Mouse (Mus musculus): ENCODE results near the gene Cracr2b. TPM values are rescaled to one million over a fixed set of nuclear protein-coding genes. Genes with fewer than 3 reads are reported as not detected.

Gene Cracr2b
- polyA plus RNA-seq, 1 experiment from 2014 or later = 4.8 TPM

GRCm38 (mm10) chr7:141438201-141438968, 22.5 kb upstream of the Cracr2b start:
- Histone ChIP-seq H3K4me2 (ENCODE audit: low read depth, low read length) (no peak overlapping the region), H3K4me1 (ENCODE audit: control insufficient read depth, low read depth, low read length) (peaks cover 70% of the 10 kb centered on the region), H3K27me3 (ENCODE audit: control insufficient read depth, insufficient read depth, low read depth, low read length) (no peaks in the 10 kb centered on the region), H3K36me3 (ENCODE audit: control insufficient read depth, insufficient read depth) (peaks cover 30% of the 10 kb centered on the region), H3K9ac (ENCODE audit: low read depth, low read length) (no peak overlapping the region), H3K4me3 (ENCODE audit: low read depth, low read length) (no peak overlapping the region), H3K9me3 (replicated peaks; ENCODE audit: control insufficient read depth, low read length) (no peaks in the 10 kb centered on the region), H3K27ac (ENCODE audit: low read length) (no peak overlapping the region)
- no peak for ATAC-seq (ENCODE audit: low read depth)
- 87% methylated on average over 12 of the region's 12 CpGs for WGBS (ENCODE audit: insufficient replicate concordance)

GRCm38 (mm10) chr7:141439140-141439679, 21.7 kb upstream of the Cracr2b start:
- ATAC-seq (ENCODE audit: low read depth) = no peak
- H3K9ac ChIP-seq (ENCODE audit: low read depth, low read length) = no peak overlapping the region

GRCm38 (mm10) chr7:141439811-141440210, 21.1 kb upstream of the Cracr2b start:
- H3K4me3 ChIP-seq (ENCODE audit: low read depth, low read length) = no peak overlapping the region
- no peaks in the 10 kb centered on the region for H3K27me3 ChIP-seq (ENCODE audit: control insufficient read depth, insufficient read depth, low read depth, low read length)
- H3K27ac ChIP-seq (ENCODE audit: low read length) = no peak overlapping the region
- no peak overlapping the region for H3K4me2 ChIP-seq (ENCODE audit: low read depth, low read length)
- ATAC-seq (ENCODE audit: low read depth) = no peak
- 95% methylated on average over 11 of the region's 11 CpGs for WGBS (ENCODE audit: insufficient replicate concordance)
- peaks cover 67% of the 10 kb centered on the region for H3K4me1 ChIP-seq (ENCODE audit: control insufficient read depth, low read depth, low read length)
- peaks cover 30% of the 10 kb centered on the region for H3K36me3 ChIP-seq (ENCODE audit: control insufficient read depth, insufficient read depth)
- H3K9me3 ChIP-seq (replicated peaks; ENCODE audit: control insufficient read depth, low read length) = no peaks in the 10 kb centered on the region
- no peak overlapping the region for H3K9ac ChIP-seq (ENCODE audit: low read depth, low read length)

More at GRCm38 (mm10) chr7:141439140-141439679, 21.7 kb upstream of the Cracr2b start:
- Histone ChIP-seq H3K4me2 (ENCODE audit: low read depth, low read length) (no peak overlapping the region), H3K9me3 (replicated peaks; ENCODE audit: control insufficient read depth, low read length) (no peaks in the 10 kb centered on the region), H3K4me3 (ENCODE audit: low read depth, low read length) (no peak overlapping the region), H3K27me3 (ENCODE audit: control insufficient read depth, insufficient read depth, low read depth, low read length) (no peaks in the 10 kb centered on the region), H3K36me3 (ENCODE audit: control insufficient read depth, insufficient read depth) (peaks cover 30% of the 10 kb centered on the region), H3K27ac (ENCODE audit: low read length) (no peak overlapping the region), H3K4me1 (ENCODE audit: control insufficient read depth, low read depth, low read length) (peaks cover 68% of the 10 kb centered on the region)
- 82% methylated on average over 10 of the region's 10 CpGs for WGBS (ENCODE audit: insufficient replicate concordance)

DNA sequence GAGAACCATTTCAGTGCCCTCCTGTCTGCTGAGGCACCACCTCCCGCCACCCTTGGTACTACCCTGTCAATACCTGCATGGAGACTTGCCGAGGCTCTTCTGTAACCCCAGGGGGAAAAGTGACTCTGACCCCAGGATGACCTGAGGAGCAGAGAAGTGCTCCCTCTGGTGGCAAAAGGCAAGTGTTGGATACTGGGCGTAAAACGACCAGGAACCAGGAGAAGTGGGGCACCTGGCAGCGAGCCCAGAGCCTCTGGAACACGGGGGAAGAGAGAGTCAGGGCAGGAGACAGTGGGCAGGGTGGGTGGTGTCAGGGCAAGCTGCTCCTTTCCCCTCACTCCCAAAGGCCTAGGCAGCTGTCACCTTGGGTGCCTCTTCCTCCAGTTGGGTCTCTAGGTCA, 20.3 kb upstream of the Cracr2b start:
- Histone ChIP-seq H3K4me1 (ENCODE audit: control insufficient read depth, low read depth, low read length) (peaks cover 60% of the 10 kb centered on the region), H3K27me3 (ENCODE audit: control insufficient read depth, insufficient read depth, low read depth, low read length) (no peaks in the 10 kb centered on the region), H3K9ac (ENCODE audit: low read depth, low read length) (no peak overlapping the region), H3K9me3 (replicated peaks; ENCODE audit: control insufficient read depth, low read length) (no peaks in the 10 kb centered on the region), H3K4me3 (ENCODE audit: low read depth, low read length) (no peak overlapping the region), H3K4me2 (ENCODE audit: low read depth, low read length) (no peak overlapping the region), H3K36me3 (ENCODE audit: control insufficient read depth, insufficient read depth) (peaks cover 30% of the 10 kb centered on the region), H3K27ac (ENCODE audit: low read length) (no peak overlapping the region)
- ATAC-seq (ENCODE audit: low read depth) = no peak
- 32% methylated on average over 6 of the region's 6 CpGs for WGBS (ENCODE audit: insufficient replicate concordance)

GRCm38 (mm10) chr7:141441460-141441859, 19.4 kb upstream of the Cracr2b start:
- WGBS (ENCODE audit: insufficient replicate concordance) = 87% methylated on average over 9 of the region's 9 CpGs
- Histone ChIP-seq H3K27me3 (ENCODE audit: control insufficient read depth, insufficient read depth, low read depth, low read length) (no peaks in the 10 kb centered on the region), H3K36me3 (ENCODE audit: control insufficient read depth, insufficient read depth) (peaks cover 30% of the 10 kb centered on the region), H3K4me2 (ENCODE audit: low read depth, low read length) (0 out of 2 replicates have a peak overlapping the region, but pooled peaks have one; percentile 95), H3K9me3 (replicated peaks; ENCODE audit: control insufficient read depth, low read length) (no peaks in the 10 kb centered on the region), H3K4me3 (ENCODE audit: low read depth, low read length) (no peak overlapping the region), H3K27ac (ENCODE audit: low read length) (no peak overlapping the region), H3K9ac (ENCODE audit: low read depth, low read length) (no peak overlapping the region), H3K4me1 (ENCODE audit: control insufficient read depth, low read depth, low read length) (peaks cover 52% of the 10 kb centered on the region)
- ATAC-seq (ENCODE audit: low read depth) = no peak

- no peak for ATAC-seq (ENCODE audit: low read depth)
- H3K4me3 ChIP-seq (ENCODE audit: low read depth, low read length) = peak overlapping the region; percentile 63
- H3K36me3 ChIP-seq (ENCODE audit: control insufficient read depth, insufficient read depth) = peaks cover 30% of the 10 kb centered on the region
- peak overlapping the region; percentile 95 for H3K4me2 ChIP-seq (ENCODE audit: low read depth, low read length)
- H3K27ac ChIP-seq (ENCODE audit: low read length) = no peak overlapping the region
- H3K27me3 ChIP-seq (ENCODE audit: control insufficient read depth, insufficient read depth, low read depth, low read length) = no peaks in the 10 kb centered on the region
- no peaks in the 10 kb centered on the region for H3K9me3 ChIP-seq (replicated peaks; ENCODE audit: control insufficient read depth, low read length)
- peak overlapping the region; percentile 78 for H3K9ac ChIP-seq (ENCODE audit: low read depth, low read length)
- H3K4me1 ChIP-seq (ENCODE audit: control insufficient read depth, low read depth, low read length) = peaks cover 48% of the 10 kb centered on the region
- WGBS (ENCODE audit: insufficient replicate concordance) = 83% methylated on average over 13 of the region's 13 CpGs
These were observed 18.7 kb upstream of the Cracr2b start for GRCm38 (mm10) chr7:141442199-141442598.

- no peaks in the 10 kb centered on the region for H3K27me3 ChIP-seq (ENCODE audit: control insufficient read depth, insufficient read depth, low read depth, low read length)
- no peaks in the 10 kb centered on the region for H3K9me3 ChIP-seq (replicated peaks; ENCODE audit: control insufficient read depth, low read length)
- H3K4me2 ChIP-seq (ENCODE audit: low read depth, low read length) = peak overlapping the region; percentile 95
- WGBS (ENCODE audit: insufficient replicate concordance) = 19% methylated on average over 12 of the region's 12 CpGs
- peaks cover 30% of the 10 kb centered on the region for H3K36me3 ChIP-seq (ENCODE audit: control insufficient read depth, insufficient read depth)
- H3K4me1 ChIP-seq (ENCODE audit: control insufficient read depth, low read depth, low read length) = peaks cover 46% of the 10 kb centered on the region
- peak overlapping the region; percentile 68 for H3K27ac ChIP-seq (ENCODE audit: low read length)
- peak overlapping the region; percentile 78 for H3K9ac ChIP-seq (ENCODE audit: low read depth, low read length)
- ATAC-seq (ENCODE audit: low read depth) = no peak
- peak overlapping the region; percentile 63 for H3K4me3 ChIP-seq (ENCODE audit: low read depth, low read length)
These were observed 17.6 kb upstream of the Cracr2b start for GRCm38 (mm10) chr7:141443081-141443821.

DNA sequence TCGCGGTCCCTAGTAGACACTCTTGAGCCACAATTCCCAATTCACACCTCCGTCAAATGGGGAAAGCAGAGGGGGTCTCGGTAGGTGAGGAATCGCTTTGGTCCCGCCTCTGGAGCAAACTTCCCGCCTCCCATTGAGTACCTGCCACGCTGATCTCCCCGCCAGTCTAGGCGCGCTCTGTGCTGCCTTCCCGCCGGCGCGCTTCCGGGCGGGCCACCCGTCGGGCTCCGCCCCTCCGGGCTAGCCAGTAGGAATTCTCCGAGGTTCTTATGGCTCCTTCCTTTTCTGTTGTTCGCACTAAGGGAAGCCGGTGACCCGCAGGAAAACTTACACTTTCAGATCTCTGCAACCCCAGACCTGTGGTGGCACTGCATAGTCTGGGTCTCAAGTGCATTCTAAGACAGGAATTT, 17.1 kb upstream of the Cracr2b start, which contains the start of gene Pidd1:
TSS of gene Pidd1 (minus strand) at position 198 of the 410 bp plus-strand sequence.
- Histone ChIP-seq H3K4me3 (ENCODE audit: low read depth, low read length) (peak within 1 kb of the TSS; percentile 63), H3K36me3 (ENCODE audit: control insufficient read depth, insufficient read depth) (peaks cover 27% of the 10 kb centered on the region), H3K4me2 (ENCODE audit: low read depth, low read length) (peak within 1 kb of the TSS; percentile 95), H3K9me3 (replicated peaks; ENCODE audit: control insufficient read depth, low read length) (no peaks in the 10 kb centered on the region), H3K9ac (ENCODE audit: low read depth, low read length) (peak within 1 kb of the TSS; percentile 78), H3K27me3 (ENCODE audit: control insufficient read depth, insufficient read depth, low read depth, low read length) (no peaks in the 10 kb centered on the region), H3K27ac (ENCODE audit: low read length) (peak within 1 kb of the TSS; percentile 84), H3K4me1 (ENCODE audit: control insufficient read depth, low read depth, low read length) (peaks cover 52% of the 10 kb centered on the region)
- whole genome bisulfite sequencing (ENCODE audit: insufficient replicate concordance) = under 1% methylated on average over 25 of the region's 25 CpGs
- ATAC-seq (ENCODE audit: low read depth) = peak; percentile 64

Data from liver, embryonic 16.5 days (tissue).